Mouse (Mus musculus) inflammation-experienced regulatory T-cells, adult 16 weeks (primary cell): Measurements from ENCODE around the gene Trim32. TPM values are rescaled to one million over a fixed set of nuclear protein-coding genes. Genes with fewer than 3 reads are reported as not detected.

ENCODE experiments used
- polyA plus RNA-seq: library from polyadenylated mRNA; unstranded; fragments of 100-300 nt; shearing (Covaris generic); gene quantifications from one replicate; pipeline ENCODE4 v1.2.1, GENCODE M21; 2017

Trim32 gene
- 16.4 TPM for polyA plus RNA-seq

DNA sequence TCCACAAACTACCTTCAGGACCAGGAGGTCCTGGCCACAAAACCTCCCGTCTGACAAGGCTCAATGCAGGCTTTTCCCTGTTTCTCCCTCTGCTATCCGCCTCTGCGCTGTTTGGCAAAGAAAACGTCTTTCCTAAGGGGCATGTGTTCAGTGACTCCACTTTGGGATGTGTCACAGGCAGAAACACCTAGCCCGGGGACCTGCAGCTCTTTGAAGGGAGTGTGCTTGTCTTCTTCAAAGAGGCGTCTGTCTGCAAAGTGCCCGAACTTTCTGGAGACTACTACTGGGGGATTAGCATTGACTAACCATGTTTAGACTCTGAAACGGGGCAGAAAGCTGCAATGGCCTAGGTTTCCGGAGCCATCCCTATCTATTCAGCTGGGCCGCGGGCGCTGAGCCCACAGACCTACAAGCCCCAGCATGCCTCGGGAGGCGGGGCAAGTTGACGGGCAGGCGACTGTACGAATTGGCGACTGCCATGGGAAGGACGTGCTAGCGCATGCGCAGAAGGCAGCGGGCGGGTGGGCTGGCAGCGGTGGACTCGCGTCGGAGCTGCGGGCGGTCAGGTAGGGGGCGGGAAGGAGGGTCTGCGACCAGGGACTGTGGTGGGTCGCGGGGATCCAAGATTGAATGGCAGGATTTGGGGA lies at the start of gene Trim32:
Trim32 (plus strand) TSS at position 483 of the 647 bp plus-strand sequence.

